Mouse (Mus musculus) liver, embryonic 14.5 days (tissue): ENCODE data around the gene Wfdc1.

ENCODE experiments used
- CTCF ChIP-seq: IDR thresholded peaks from 2 replicates; pipeline ENCODE4 v1.5.1; 2016; ENCODE audit warnings: antibody characterized with exemption, low read depth, control low read depth
- EP300 ChIP-seq: IDR thresholded peaks from 2 replicates; pipeline ENCODE4 v1.6.1; 2016; ENCODE audit warnings: antibody characterized with exemption, low read depth

DNA sequence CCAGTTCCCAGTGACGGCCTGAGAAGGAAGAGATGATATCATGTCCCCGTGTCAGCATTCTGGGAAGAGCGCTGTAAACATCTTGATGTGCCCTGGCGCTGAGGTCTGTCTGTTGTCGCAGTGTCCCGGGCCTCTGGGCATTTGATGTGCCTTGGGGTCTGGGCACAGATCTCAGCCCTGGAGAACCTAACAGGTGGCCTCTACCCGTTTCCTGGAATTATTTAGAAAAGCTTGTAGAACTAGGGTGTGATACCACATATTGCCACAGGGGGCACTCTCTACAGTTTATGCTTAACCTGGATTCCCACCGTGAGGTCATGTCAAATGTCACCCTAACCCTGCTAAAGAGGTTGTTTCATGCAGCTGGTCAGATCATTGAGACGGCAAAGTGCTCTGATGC, 51.6 kb downstream of the Wfdc1 start:
- TF ChIP-seq CTCF = peak; percentile 78
- TF ChIP-seq EP300 = no peak
